Mouse (Mus musculus): ENCODE data around the gene Lyg2. TPM values are rescaled to one million over a fixed set of nuclear protein-coding genes. Genes with fewer than 3 reads are reported as not detected.

Lyg2 gene
- not detected in 2 replicates for total RNA-seq (2014; fragmentation: Nextera tagmentation)
- total RNA-seq (2017) = not detected in 2 replicates

- no peak for ATAC-seq (replicated peaks; ENCODE audit: low FRiP score, low TSS enrichment, poor library complexity, severe bottlenecking)
Observed at GRCm38 (mm10) chr1:37916393-37916792, at the start of gene Lyg2. Gene Lyg2 (minus strand): TSS chr1:37916493.

GRCm38 (mm10) chr1:37965571-37965970 is 49.3 kb upstream of the Lyg2 start:
- ATAC-seq (replicated peaks; ENCODE audit: low FRiP score, low TSS enrichment, poor library complexity, severe bottlenecking) = no peak

- ATAC-seq (replicated peaks; ENCODE audit: low FRiP score, low TSS enrichment, poor library complexity, severe bottlenecking) = no peak
Observed at GRCm38 (mm10) chr1:37959486-37959885, 43.2 kb upstream of the Lyg2 start.

GRCm38 (mm10) chr1:37958516-37958915 is 42.2 kb upstream of the Lyg2 start:
- ATAC-seq (replicated peaks; ENCODE audit: low FRiP score, low TSS enrichment, poor library complexity, severe bottlenecking) = no peak

GRCm38 (mm10) chr1:37957659-37958058 is 41.4 kb upstream of the Lyg2 start, which contains the start of gene Lyg1:
Gene Lyg1 (minus strand): TSS chr1:37957759.
- ATAC-seq (replicated peaks; ENCODE audit: low FRiP score, low TSS enrichment, poor library complexity, severe bottlenecking) = no peak

- ATAC-seq (replicated peaks; ENCODE audit: low FRiP score, low TSS enrichment, poor library complexity, severe bottlenecking) = no peak
Observed at GRCm38 (mm10) chr1:37956690-37957431, 40.6 kb upstream of the Lyg2 start.

- ATAC-seq (replicated peaks; ENCODE audit: low FRiP score, low TSS enrichment, poor library complexity, severe bottlenecking) = no peak
Observed at GRCm38 (mm10) chr1:37955251-37955650, 39.0 kb upstream of the Lyg2 start.

- ATAC-seq (replicated peaks; ENCODE audit: low FRiP score, low TSS enrichment, poor library complexity, severe bottlenecking) = no peak
Observed at GRCm38 (mm10) chr1:37954786-37955185, 38.5 kb upstream of the Lyg2 start.

- no peak for ATAC-seq (replicated peaks; ENCODE audit: low FRiP score, low TSS enrichment, poor library complexity, severe bottlenecking)
Observed at GRCm38 (mm10) chr1:37948906-37949305, 32.6 kb upstream of the Lyg2 start.

- ATAC-seq (replicated peaks; ENCODE audit: low FRiP score, low TSS enrichment, poor library complexity, severe bottlenecking) = no peak
Observed at GRCm38 (mm10) chr1:37931806-37932205, 15.5 kb upstream of the Lyg2 start.

- ATAC-seq (replicated peaks; ENCODE audit: low FRiP score, low TSS enrichment, poor library complexity, severe bottlenecking) = no peak
Observed at GRCm38 (mm10) chr1:37925971-37926370, 9.7 kb upstream of the Lyg2 start.

GRCm38 (mm10) chr1:37922536-37922935 is 6.2 kb upstream of the Lyg2 start:
- no peak for ATAC-seq (replicated peaks; ENCODE audit: low FRiP score, low TSS enrichment, poor library complexity, severe bottlenecking)

- no peak for ATAC-seq (replicated peaks; ENCODE audit: low FRiP score, low TSS enrichment, poor library complexity, severe bottlenecking)
Observed at GRCm38 (mm10) chr1:37918096-37918495, 1.8 kb upstream of the Lyg2 start.

GRCm38 (mm10) chr1:37917666-37918065 is 1.4 kb upstream of the Lyg2 start:
- no peak for ATAC-seq (replicated peaks; ENCODE audit: low FRiP score, low TSS enrichment, poor library complexity, severe bottlenecking)

GRCm38 (mm10) chr1:37912751-37913150 is 3.5 kb downstream of the Lyg2 start:
- ATAC-seq (replicated peaks; ENCODE audit: low FRiP score, low TSS enrichment, poor library complexity, severe bottlenecking) = no peak

- ATAC-seq (replicated peaks; ENCODE audit: low FRiP score, low TSS enrichment, poor library complexity, severe bottlenecking) = peak; percentile 86
Observed at GRCm38 (mm10) chr1:37903178-37903577, 13.1 kb downstream of the Lyg2 start.

- ATAC-seq (replicated peaks; ENCODE audit: low FRiP score, low TSS enrichment, poor library complexity, severe bottlenecking) = no peak
Observed at GRCm38 (mm10) chr1:37900288-37900687, 16.0 kb downstream of the Lyg2 start.

GRCm38 (mm10) chr1:37899816-37900215 is 16.5 kb downstream of the Lyg2 start:
- no peak for ATAC-seq (replicated peaks; ENCODE audit: low FRiP score, low TSS enrichment, poor library complexity, severe bottlenecking)

- ATAC-seq (replicated peaks; ENCODE audit: low FRiP score, low TSS enrichment, poor library complexity, severe bottlenecking) = no peak
Observed at GRCm38 (mm10) chr1:37894606-37895005, 21.7 kb downstream of the Lyg2 start.

GRCm38 (mm10) chr1:37891400-37891799 is 24.9 kb downstream of the Lyg2 start:
- peak; percentile 60 for ATAC-seq (replicated peaks; ENCODE audit: low FRiP score, low TSS enrichment, poor library complexity, severe bottlenecking)

GRCm38 (mm10) chr1:37890025-37890652 is 26.2 kb downstream of the Lyg2 start, which contains the start of the genes Mitd1 and Mrpl30:
Gene Mitd1 (minus strand): TSS chr1:37890411.
Gene Mrpl30 (plus strand): TSS chr1:37890477.
- peak; percentile 81 for ATAC-seq (replicated peaks; ENCODE audit: low FRiP score, low TSS enrichment, poor library complexity, severe bottlenecking)
